Mouse (Mus musculus) E14TG2a.4 (cell line): Measurements from ENCODE around the gene Mprip.

Experiments used
- H3K27me3 ChIP-seq: 2 replicates; pipeline ENCODE4 v1.6.1; 2014; ENCODE audit warnings: low read length, control low read depth; ENCODE audit not compliant: insufficient read depth
- H3K36me3 ChIP-seq: 2 replicates; pipeline ENCODE4 v1.6.1; 2014; ENCODE audit warnings: low read length, control low read depth; ENCODE audit not compliant: insufficient read depth
- H3K4me1 ChIP-seq: replicated peaks from 2 replicates; pipeline ENCODE4 v1.6.1; 2014; ENCODE audit warnings: low read depth, low read length, control low read depth
- H3K4me3 ChIP-seq: replicated peaks from 2 replicates; pipeline ENCODE4 v1.5.1; 2014; ENCODE audit warnings: mild to moderate bottlenecking, low read length
- H3K9me3 ChIP-seq: 2 replicates; pipeline ENCODE4 v1.6.1; 2014; ENCODE audit warnings: low read length, control low read depth
- CTCF ChIP-seq: conservative IDR thresholded peaks from 2 replicates; pipeline ENCODE4 v1.5.1; 2014; ENCODE audit warnings: low read length
- NANOG ChIP-seq: IDR thresholded peaks from 2 replicates; pipeline ENCODE4 v1.6.1; 2014; ENCODE audit warnings: borderline replicate concordance, low read length, mixed read lengths
- POU5F1 ChIP-seq: IDR thresholded peaks from 2 replicates; pipeline ENCODE4 v1.6.1; 2014; ENCODE audit warnings: low read length, borderline replicate concordance

The Mprip gene

GRCm38 (mm10) chr11:59780241-59780640 is 119.1 kb downstream of the Mprip start:
- Histone ChIP-seq H3K27me3 (0 out of 2 replicates have a peak, but pooled peaks cover under 1% of the 10 kb centered on the region), H3K4me1 (peaks cover 21% of the 10 kb centered on the region), H3K4me3 (no peak overlapping the region), H3K36me3 (peaks cover 41% of the 10 kb centered on the region), H3K9me3 (no peaks in the 10 kb centered on the region)
- TF ChIP-seq POU5F1 (no peak), NANOG (no peak), CTCF (no peak)

GRCm38 (mm10) chr11:59782091-59782590 is 121.0 kb downstream of the Mprip start:
- H3K4me3 ChIP-seq = no peak overlapping the region
- H3K27me3 ChIP-seq = peaks cover 10% of the 10 kb centered on the region
- peaks cover 32% of the 10 kb centered on the region for H3K4me1 ChIP-seq
- H3K36me3 ChIP-seq = peaks cover 28% of the 10 kb centered on the region
- H3K9me3 ChIP-seq = no peaks in the 10 kb centered on the region
- TF ChIP-seq NANOG (no peak), POU5F1 (no peak), CTCF (no peak)

- Histone ChIP-seq H3K9me3 (no peaks in the 10 kb centered on the region), H3K4me1 (peaks cover 32% of the 10 kb centered on the region), H3K27me3 (peaks cover 10% of the 10 kb centered on the region), H3K4me3 (no peak overlapping the region), H3K36me3 (peaks cover 24% of the 10 kb centered on the region)
- TF ChIP-seq POU5F1 (no peak), NANOG (no peak), CTCF (no peak)
These were observed 122.5 kb downstream of the Mprip start for GRCm38 (mm10) chr11:59783591-59783990.

- Histone ChIP-seq H3K9me3 (no peaks in the 10 kb centered on the region), H3K27me3 (peaks cover 10% of the 10 kb centered on the region), H3K4me3 (peak overlapping the region; percentile 85), H3K4me1 (peaks cover 21% of the 10 kb centered on the region), H3K36me3 (peaks cover 31% of the 10 kb centered on the region)
- no peak for TF ChIP-seq POU5F1
- no peak for TF ChIP-seq CTCF
These were observed 125.5 kb downstream of the Mprip start for GRCm38 (mm10) chr11:59786444-59787198.

GRCm38 (mm10) chr11:59787199-59787781 is 126.2 kb downstream of the Mprip start, which contains the start of gene Pld6:
Gene Pld6, minus strand, starts transcription at chr11:59787645.
- Histone ChIP-seq H3K4me1 (peaks cover 17% of the 10 kb centered on the region), H3K4me3 (peak within 1 kb of the TSS; percentile 85), H3K36me3 (peaks cover 38% of the 10 kb centered on the region), H3K9me3 (no peaks in the 10 kb centered on the region), H3K27me3 (peaks cover 10% of the 10 kb centered on the region)
- TF ChIP-seq POU5F1 (no peak), NANOG (no peak)

- H3K4me3 ChIP-seq = no peak overlapping the region
- TF ChIP-seq POU5F1 (no peak), NANOG (no peak), CTCF (no peak)
- H3K4me1 ChIP-seq = peaks cover 21% of the 10 kb centered on the region
- H3K9me3 ChIP-seq = no peaks in the 10 kb centered on the region
- peaks cover 10% of the 10 kb centered on the region for H3K27me3 ChIP-seq
- H3K36me3 ChIP-seq = peaks cover 45% of the 10 kb centered on the region
These were observed 128.2 kb downstream of the Mprip start for GRCm38 (mm10) chr11:59789311-59789710.

GRCm38 (mm10) chr11:59793390-59793789 is 132.3 kb downstream of the Mprip start:
- Histone ChIP-seq H3K4me1 (peaks cover 20% of the 10 kb centered on the region), H3K27me3 (no peaks in the 10 kb centered on the region), H3K36me3 (peaks cover 73% of the 10 kb centered on the region), H3K9me3 (no peaks in the 10 kb centered on the region), H3K4me3 (no peak overlapping the region)
- TF ChIP-seq POU5F1 (no peak), NANOG (no peak), CTCF (no peak)

GRCm38 (mm10) chr11:59800412-59800811 is 139.3 kb downstream of the Mprip start:
- H3K36me3 ChIP-seq = peaks cover 97% of the 10 kb centered on the region
- no peaks in the 10 kb centered on the region for H3K27me3 ChIP-seq
- no peaks in the 10 kb centered on the region for H3K9me3 ChIP-seq
- TF ChIP-seq CTCF (peak; percentile 43), POU5F1 (no peak)
- H3K4me3 ChIP-seq = no peak overlapping the region
- peaks cover 36% of the 10 kb centered on the region for H3K4me1 ChIP-seq

- H3K36me3 ChIP-seq = peaks cover 99% of the 10 kb centered on the region
- TF ChIP-seq NANOG = no peak
- no peak for TF ChIP-seq POU5F1
- TF ChIP-seq CTCF = no peak
- no peaks in the 10 kb centered on the region for H3K9me3 ChIP-seq
- H3K4me3 ChIP-seq = no peak overlapping the region
- H3K27me3 ChIP-seq = no peaks in the 10 kb centered on the region
- H3K4me1 ChIP-seq = peaks cover 47% of the 10 kb centered on the region
These were observed 140.8 kb downstream of the Mprip start for GRCm38 (mm10) chr11:59801881-59802280.
